Mouse (Mus musculus): ENCODE results near the gene Ect2.

Ect2 gene

GRCm38 (mm10) chr3:27070340-27070739, 83.3 kb downstream of the Ect2 start:
- no peak for DNase-seq (ENCODE audit: low spot score in 2 of 2)

- no peak for DNase-seq (ENCODE audit: low spot score in 2 of 2)
These were observed 86.5 kb downstream of the Ect2 start for GRCm38 (mm10) chr3:27067206-27067605.

GRCm38 (mm10) chr3:27064886-27065285, 88.8 kb downstream of the Ect2 start:
- DNase-seq (ENCODE audit: low spot score in 2 of 2) = no peak

GRCm38 (mm10) chr3:27063399-27064260, 90.0 kb downstream of the Ect2 start:
- DNase-seq (ENCODE audit: low spot score in 2 of 2) = no peak

- no peak for DNase-seq (ENCODE audit: low spot score in 2 of 2)
These were observed 93.2 kb downstream of the Ect2 start for GRCm38 (mm10) chr3:27060441-27060840.

GRCm38 (mm10) chr3:27059529-27060322, 94.0 kb downstream of the Ect2 start:
- DNase-seq (ENCODE audit: low spot score in 2 of 2) = no peak

GRCm38 (mm10) chr3:27055471-27055870, 98.2 kb downstream of the Ect2 start:
- no peak for DNase-seq (ENCODE audit: low spot score in 2 of 2)

- no peak for DNase-seq (ENCODE audit: low spot score in 2 of 2)
These were observed 98.9 kb downstream of the Ect2 start for GRCm38 (mm10) chr3:27054766-27055165.
